Mouse (Mus musculus) ovary, postnatal 14 days (tissue): Measurements from ENCODE around the gene H2-Q10.
"Not testable (repeated sequence)": the region's sequence is repeated elsewhere in the genome, so short reads cannot be mapped to it uniquely, and the experiment has no call there.

Experiments
- DNase-seq: peaks from one replicate; pipeline ENCODE4 v3.0.0; 2022; ENCODE audit warnings: low spot score

Gene H2-Q10

GRCm38 (mm10) chr17:35460513-35461341, 9.2 kb upstream of the H2-Q10 start:
- not testable (repeated sequence) for DNase-seq

DNA sequence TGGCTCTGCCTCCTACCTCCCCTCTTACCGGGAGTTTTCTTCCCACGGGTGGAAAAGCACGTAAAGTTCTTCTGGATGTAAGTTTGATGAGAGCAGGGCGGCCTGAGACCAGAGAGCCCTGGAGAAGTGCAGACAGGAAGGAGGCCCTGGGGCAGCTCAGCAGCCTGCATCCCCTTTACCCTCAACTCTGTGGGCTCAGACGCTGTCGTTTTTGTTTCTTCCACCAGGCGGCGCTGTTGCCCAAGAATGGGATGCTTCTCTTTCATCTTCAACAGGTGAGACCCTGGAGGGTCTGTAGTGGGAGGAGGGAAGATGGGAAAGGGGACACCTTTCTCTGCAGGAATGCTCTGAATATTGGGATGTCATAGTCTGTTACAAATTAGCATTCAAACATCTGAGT, 4.2 kb upstream of the H2-Q10 start:
- not testable (repeated sequence) for DNase-seq

DNA sequence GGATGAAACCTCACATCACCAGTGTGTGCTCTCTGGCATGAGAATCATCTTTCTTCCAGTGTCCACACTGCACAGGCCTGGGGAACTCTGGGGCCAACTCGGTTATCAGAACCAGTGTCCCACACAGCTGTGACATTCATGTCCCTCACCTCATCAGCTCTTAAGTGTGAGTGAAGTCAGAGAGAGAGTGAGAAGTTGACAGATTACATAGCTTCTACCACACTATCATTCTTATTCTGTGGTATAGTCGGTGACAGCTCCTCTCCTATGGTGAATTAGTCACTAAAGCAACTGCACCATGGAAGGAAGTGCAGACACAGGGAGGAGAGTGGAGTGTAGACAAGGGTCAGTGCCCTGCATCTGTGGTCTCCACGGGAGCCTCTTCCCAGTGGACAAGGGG, 953 bp upstream of the H2-Q10 start:
- not testable (repeated sequence) for DNase-seq

DNA sequence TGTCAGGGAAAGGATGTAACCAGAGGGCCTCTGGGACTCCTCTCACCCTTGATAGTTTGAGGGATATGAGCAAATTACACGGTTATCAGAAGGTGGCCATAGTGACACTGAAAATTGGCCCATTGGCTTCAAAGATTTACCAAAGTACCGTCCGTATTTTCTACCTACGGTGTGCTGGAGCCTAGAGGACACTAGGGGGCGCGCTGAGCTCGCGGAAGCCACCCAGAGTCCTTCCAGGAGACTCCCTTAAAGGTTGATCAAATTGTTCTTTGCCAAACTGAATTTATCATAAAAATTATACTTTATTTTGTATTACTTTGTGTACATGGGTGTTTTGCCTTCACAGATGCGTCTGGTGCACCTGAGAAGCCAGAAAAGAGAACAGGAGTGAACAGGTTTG, 14.2 kb downstream of the H2-Q10 start:
- DNase-seq = peak; percentile 61

GRCm38 (mm10) chr17:35485702-35486101, 15.8 kb downstream of the H2-Q10 start:
- DNase-seq = no peak

DNA sequence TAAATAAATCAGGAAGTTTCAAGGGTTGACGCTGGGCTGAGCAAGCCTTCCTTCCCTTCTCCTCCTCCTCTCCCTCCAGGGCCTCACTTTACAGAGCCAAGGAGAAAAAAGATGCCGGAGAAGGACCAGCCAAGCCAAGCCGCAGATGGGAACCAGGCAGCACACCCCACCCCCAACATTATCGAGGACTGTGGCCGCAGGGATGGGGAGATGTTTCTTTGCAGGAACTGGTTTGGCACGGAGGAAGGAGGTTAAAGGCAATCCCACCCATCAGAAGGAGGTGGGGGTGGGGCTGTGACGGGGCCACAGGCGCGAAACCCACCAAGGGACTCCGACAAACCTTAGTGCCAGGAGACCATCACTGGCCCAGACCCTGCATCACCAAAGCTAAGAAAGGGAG, 16.8 kb downstream of the H2-Q10 start:
- DNase-seq = no peak

DNA sequence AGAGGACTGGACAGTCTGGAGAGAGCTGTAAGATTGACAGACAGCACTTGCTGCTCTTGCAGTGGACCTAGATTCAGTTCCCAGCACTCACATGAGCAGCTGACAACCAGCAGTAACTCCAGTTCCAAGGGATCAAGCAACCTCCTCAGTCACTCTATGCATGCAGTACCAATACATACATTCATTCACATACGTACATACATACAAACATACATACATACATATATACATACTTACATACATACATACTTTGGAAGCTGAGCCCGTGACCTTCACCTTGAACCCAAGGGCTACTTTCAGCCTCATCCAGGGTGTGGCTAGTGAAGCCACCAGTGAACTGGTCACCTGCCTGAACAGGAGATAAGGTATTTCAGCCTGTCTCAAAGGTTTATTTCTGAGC, 18.2 kb downstream of the H2-Q10 start:
- DNase-seq = no peak

- no peak for DNase-seq
These were observed 20.4 kb downstream of the H2-Q10 start for GRCm38 (mm10) chr17:35490320-35490719.

DNA sequence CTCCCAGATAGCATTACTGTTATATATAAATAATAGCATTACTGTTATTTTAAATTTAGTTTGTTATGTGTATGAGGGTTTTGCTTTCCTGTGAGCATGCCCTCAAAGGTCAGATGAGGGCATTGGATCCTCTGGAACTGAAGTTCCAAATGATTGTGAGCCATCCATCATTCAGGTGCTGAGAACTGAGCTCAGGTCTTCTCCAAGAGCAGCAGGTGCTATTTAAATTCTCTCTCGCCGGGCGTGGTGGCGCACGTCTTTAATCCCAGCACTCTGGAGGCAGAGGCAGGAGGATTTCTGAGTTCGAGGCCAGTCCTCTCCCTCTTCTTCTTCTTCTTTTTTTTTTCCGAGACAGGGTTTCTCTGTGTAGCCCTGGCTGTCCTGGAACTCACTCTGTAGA, 27.2 kb downstream of the H2-Q10 start:
- no peak for DNase-seq

GRCm38 (mm10) chr17:35502226-35502625, 32.3 kb downstream of the H2-Q10 start:
- DNase-seq = no peak

DNA sequence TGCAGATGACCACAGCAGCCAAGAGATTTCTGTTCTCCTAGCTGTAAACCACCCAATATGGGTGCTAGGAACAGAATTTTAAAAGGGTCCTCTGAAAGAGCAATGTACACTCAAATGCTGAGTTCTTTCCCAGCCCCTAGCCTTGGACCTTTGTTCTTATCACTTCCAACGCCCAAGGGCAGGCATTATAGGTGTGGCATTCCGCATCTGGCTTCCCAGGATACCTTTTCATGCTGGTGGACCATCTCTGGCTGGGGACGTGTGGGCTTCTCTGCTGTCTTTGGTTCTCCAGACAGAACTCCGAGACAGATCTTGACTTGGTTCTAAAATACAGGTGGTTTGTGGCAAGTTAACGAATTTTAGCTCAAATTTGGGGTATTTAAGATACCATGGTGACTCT, 32.9 kb downstream of the H2-Q10 start:
- no peak for DNase-seq

GRCm38 (mm10) chr17:35503849-35504248, 34.0 kb downstream of the H2-Q10 start:
- DNase-seq = no peak

- DNase-seq = no peak
These were observed 35.0 kb downstream of the H2-Q10 start for GRCm38 (mm10) chr17:35504628-35505481.

DNA sequence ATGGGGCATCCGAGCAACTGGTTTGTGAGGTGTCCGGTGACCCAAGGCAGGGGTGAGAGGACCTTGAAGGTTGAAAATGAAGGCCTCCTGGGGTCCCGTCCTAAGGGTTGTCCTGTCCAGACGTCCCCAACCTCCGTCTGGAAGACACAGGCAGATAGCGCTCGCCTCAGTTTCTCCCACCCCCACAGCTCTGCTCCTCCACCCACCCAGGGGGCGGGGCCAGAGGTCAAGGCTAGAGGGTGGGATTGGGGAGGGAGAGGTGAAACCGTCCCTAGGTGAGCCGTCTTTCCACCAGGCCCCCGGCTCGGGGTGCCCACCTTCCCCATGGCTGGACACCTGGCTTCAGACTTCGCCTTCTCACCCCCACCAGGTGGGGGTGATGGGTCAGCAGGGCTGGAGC, 35.9 kb downstream of the H2-Q10 start, which contains the start of gene Pou5f1:
Pou5f1 (plus strand) TSS at position 243 of the 400 bp plus-strand sequence.
- DNase-seq = no peak

DNA sequence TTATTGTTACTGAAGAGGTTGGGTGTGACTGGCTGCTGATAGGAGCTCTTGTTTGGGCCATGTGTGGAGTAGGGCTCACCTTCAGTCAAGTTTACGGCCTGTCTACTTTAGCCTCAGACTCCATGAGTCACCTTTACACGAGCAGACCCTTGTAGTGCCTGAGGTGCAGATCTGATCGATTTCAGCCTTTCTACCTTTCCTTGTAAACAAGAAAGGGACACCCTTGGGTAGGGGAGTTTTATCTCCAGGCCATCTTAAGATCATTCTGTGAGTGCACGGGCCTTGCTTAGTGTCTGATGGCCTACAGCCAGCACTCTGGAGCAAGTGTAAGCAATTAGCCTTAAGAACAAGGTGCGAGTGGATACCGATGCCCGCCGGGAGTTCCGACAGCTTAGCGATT, 37.0 kb downstream of the H2-Q10 start:
- DNase-seq = no peak

GRCm38 (mm10) chr17:35507556-35508260, 37.8 kb downstream of the H2-Q10 start:
- no peak for DNase-seq

- not testable (repeated sequence) for DNase-seq
These were observed 38.4 kb downstream of the H2-Q10 start for GRCm38 (mm10) chr17:35508279-35508678.

DNA sequence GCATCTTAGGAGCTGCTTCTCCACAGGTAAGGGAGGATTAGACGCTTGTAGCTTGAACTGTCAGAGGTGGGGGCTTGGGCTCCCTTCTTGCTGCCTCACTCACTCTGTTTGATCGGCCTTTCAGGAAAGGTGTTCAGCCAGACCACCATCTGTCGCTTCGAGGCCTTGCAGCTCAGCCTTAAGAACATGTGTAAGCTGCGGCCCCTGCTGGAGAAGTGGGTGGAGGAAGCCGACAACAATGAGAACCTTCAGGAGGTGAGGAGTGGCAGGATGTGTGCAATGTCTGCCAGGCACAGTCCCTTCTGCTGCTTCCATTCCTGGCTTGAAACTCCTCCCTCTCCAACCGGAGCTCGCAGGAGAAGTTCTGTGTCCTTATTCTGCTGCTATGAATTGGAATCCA, 39.4 kb downstream of the H2-Q10 start:
- DNase-seq = no peak

DNA sequence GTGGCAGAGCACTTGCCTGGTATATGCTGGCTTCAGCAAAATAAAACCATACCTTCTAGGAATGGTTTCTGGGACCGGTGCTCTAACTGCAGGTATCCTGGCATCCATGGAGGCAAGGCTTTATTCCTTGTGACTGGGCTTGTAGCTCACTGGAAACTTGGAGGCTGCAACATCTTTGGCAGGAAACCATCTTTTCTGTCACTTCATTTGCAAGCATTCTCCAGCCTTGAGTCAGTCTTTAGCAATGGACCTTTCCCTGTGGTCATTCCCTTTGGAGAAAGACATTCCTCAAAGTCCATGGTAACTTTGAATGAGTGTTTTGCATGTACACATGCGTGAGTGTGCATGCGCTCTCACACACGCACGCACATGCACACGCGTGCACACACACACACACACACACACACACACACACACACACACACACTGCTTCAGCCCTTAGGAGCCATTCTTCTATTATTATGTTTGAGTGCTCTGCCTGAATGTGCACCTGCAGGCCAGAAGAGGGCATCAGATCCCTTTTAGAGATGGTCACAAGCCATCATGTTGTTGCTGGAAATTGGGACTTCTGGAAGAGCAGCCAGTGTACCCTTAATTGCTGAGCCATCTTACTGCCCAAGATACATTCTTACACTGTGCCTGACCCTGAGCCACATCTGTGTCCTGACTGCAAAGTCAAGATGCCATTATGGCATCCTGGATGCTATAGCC, 43.2 kb downstream of the H2-Q10 start:
- DNase-seq = no peak

DNA sequence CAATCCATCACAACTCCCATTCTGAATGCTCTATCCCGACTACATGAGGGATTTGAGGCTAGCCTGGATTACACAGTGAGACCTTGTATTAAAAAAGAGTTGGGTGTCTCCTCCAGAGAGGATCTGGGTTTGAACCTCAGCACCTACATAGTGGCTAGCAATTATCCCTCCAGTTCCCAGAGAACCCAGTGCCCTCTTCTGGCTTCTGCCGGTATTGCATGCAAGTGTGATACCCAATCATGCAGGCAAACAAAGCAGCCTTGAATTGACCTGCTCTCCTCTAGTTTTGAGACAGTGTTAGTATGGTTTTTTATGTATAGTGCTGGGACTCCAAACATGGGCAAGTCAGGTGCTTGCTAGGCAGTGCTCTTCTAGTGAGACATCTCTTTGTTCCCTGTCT, 44.0 kb downstream of the H2-Q10 start:
- DNase-seq = peak; percentile 75

DNA sequence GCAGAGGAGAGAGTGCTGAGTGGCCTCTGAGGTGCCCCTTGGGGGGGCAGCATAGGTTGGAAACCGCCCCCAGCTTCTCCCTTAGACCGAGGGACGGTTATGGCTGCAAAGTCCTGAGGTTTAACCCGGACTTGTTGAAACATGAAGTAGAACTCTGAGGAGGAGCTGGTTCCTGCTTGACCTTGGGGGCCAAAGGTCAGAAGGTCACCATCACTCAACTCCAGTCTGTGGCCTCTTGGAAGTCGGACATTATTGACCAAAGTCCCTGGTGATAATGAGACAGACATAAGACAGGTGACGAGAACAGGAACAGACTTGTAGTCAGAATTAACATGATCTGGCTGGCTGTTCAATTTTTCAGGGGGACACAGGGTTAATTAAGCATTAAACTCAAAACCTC, 44.9 kb downstream of the H2-Q10 start:
- DNase-seq = no peak
